Mouse (Mus musculus) kidney, embryonic 14.5 days (tissue): ENCODE data around the gene Olfr689. TPM values are rescaled to one million over a fixed set of nuclear protein-coding genes. Genes with fewer than 3 reads are reported as not detected.
"Not testable (repeated sequence)": the region's sequence is repeated elsewhere in the genome, so short reads cannot be mapped to it uniquely, and the experiment has no call there.

Experiments
- ATAC-seq: fragments of 200-750 bp; cut with Nextera tagmentation; 2 replicates; pipeline ENCODE4 v1.8.0; 2017; ENCODE audit warnings: moderate number of reproducible peaks, mild to moderate bottlenecking, moderate TSS enrichment, moderate library complexity; ENCODE audit not compliant: low FRiP score, low TSS enrichment
- H3K27ac ChIP-seq: fragments of 300-500 bp; sonication (generic); 2 replicates; pipeline ENCODE4 v1.5.1; 2014; ENCODE audit warnings: low read depth, mild to moderate bottlenecking, low read length, moderate library complexity, mixed read lengths
- H3K27me3 ChIP-seq: fragments of 300-500 bp; sonication (generic); 2 replicates; pipeline ENCODE4 v1.6.1; 2014; ENCODE audit warnings: mild to moderate bottlenecking, low read length; ENCODE audit not compliant: control insufficient read depth, insufficient read depth
- H3K36me3 ChIP-seq: fragments of 300-500 bp; sonication (generic); 2 replicates; pipeline ENCODE4 v1.6.1; 2014; ENCODE audit warnings: low read length, mixed read lengths; ENCODE audit not compliant: control insufficient read depth, insufficient read depth
- H3K4me1 ChIP-seq: fragments of 300-500 bp; sonication (generic); 2 replicates; pipeline ENCODE4 v1.6.1; 2014; ENCODE audit warnings: low read length, mixed read lengths; ENCODE audit not compliant: control insufficient read depth, insufficient read depth
- H3K4me2 ChIP-seq: fragments of 300-500 bp; sonication (generic); replicated peaks from 2 replicates; pipeline ENCODE4 v1.6.1; 2014; ENCODE audit warnings: low read depth, mild to moderate bottlenecking, low read length
- H3K4me3 ChIP-seq: fragments of 300-500 bp; sonication (generic); 2 replicates; pipeline ENCODE4 v1.5.1; 2014; ENCODE audit warnings: mild to moderate bottlenecking, low read length
- H3K9ac ChIP-seq: fragments of 300-500 bp; sonication (generic); 2 replicates; pipeline ENCODE4 v1.6.1; 2014; ENCODE audit warnings: low read depth, mild to moderate bottlenecking, low read length, moderate library complexity
- H3K9me3 ChIP-seq: fragments of 300-500 bp; sonication (generic); 2 replicates; pipeline ENCODE4 v1.6.1; 2016; ENCODE audit warnings: low read length; ENCODE audit not compliant: control insufficient read depth
- WGBS: fragments of 180-500 bp; shearing (Covaris S2); extraction: QIAGEN DNeasy Blood & Tissue Kit; methylation state at CpG from one replicate; pipeline ENCODE4 v1.1.7; 2014; 5-methylcytosine and 5-hydroxymethylcytosine counted together
- polyA plus RNA-seq: library from polyadenylated mRNA; unstranded; fragments of >200 nt; fragmentation: Nextera tagmentation; extraction: Ambion mirVana; gene quantifications from 2 replicates; pipeline ENCODE4 v1.2.1, GENCODE M21; 2014

Olfr689 gene
- polyA plus RNA-seq, 1 experiment from 2014 or later, result not detected

- not testable (repeated sequence) for H3K36me3 ChIP-seq, H3K4me3 ChIP-seq, H3K4me2 ChIP-seq, H3K27ac ChIP-seq, ATAC-seq, H3K9ac ChIP-seq, H3K9me3 ChIP-seq, H3K4me1 ChIP-seq, H3K27me3 ChIP-seq
- 97% methylated on average over 1 of the region's 2 CpGs for WGBS
These were observed 45.5 kb downstream of the Olfr689 start for GRCm38 (mm10) chr7:105356487-105356886.

GRCm38 (mm10) chr7:105361713-105362112, 50.7 kb downstream of the Olfr689 start:
- no peak for ATAC-seq

DNA sequence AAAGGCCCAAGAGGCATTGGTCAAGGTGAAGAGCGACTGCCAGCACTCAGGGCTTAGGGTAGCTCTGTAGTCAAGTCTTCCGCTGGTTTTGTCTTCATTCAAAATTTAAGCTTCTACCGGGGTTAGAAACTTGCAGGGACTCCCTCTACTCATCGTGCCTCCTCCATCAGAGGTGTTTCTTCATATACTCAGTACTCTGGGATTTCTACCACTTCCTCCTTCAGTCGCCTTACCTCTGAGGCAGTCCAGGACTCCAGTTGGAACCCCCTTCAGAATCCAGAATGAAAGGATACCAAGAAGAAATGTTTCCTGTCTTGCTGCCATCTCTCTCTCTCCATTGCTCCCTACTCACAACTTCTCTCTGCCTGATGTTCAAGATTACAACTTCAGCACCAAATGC, 56.3 kb downstream of the Olfr689 start:
- H3K27ac ChIP-seq, result no peak overlapping the region
- no peak for ATAC-seq
- H3K4me3 ChIP-seq, result no peak overlapping the region
- no peaks in the 10 kb centered on the region for H3K4me1 ChIP-seq
- 0 out of 2 replicates have a peak, but pooled peaks cover 2% of the 10 kb centered on the region for H3K36me3 ChIP-seq
- no peaks in the 10 kb centered on the region for H3K9me3 ChIP-seq
- H3K4me2 ChIP-seq, result no peak overlapping the region
- no peak overlapping the region for H3K9ac ChIP-seq
- 90% methylated on average over 5 of the region's 5 CpGs for WGBS
- no peaks in the 10 kb centered on the region for H3K27me3 ChIP-seq

More at GRCm38 (mm10) chr7:105361713-105362112, 50.7 kb downstream of the Olfr689 start:
- Histone ChIP-seq H3K9ac (no peak overlapping the region), H3K4me3 (no peak overlapping the region), H3K27ac (no peak overlapping the region), H3K4me1 (no peaks in the 10 kb centered on the region), H3K36me3 (no peaks in the 10 kb centered on the region), H3K27me3 (no peaks in the 10 kb centered on the region), H3K9me3 (no peaks in the 10 kb centered on the region), H3K4me2 (no peak overlapping the region)
- 81% methylated on average over 2 of the region's 2 CpGs for WGBS

GRCm38 (mm10) chr7:105367930-105368329, 57.0 kb downstream of the Olfr689 start, which contains the start of gene Olfr692:
Gene Olfr692, plus strand, starts transcription at chr7:105368230.
- ATAC-seq, result no peak
- H3K27ac ChIP-seq, result no peak within 1 kb of the TSS

GRCm38 (mm10) chr7:105368521-105368920, 57.6 kb downstream of the Olfr689 start:
- no peak overlapping the region for H3K27ac ChIP-seq
- H3K4me3 ChIP-seq, result no peak overlapping the region
- peaks cover 7% of the 10 kb centered on the region; the same call in 1 of the 2 replicates for H3K36me3 ChIP-seq
- H3K4me2 ChIP-seq, result no peak overlapping the region
- H3K9me3 ChIP-seq, result no peaks in the 10 kb centered on the region
- no peak overlapping the region for H3K9ac ChIP-seq
- H3K27me3 ChIP-seq, result no peaks in the 10 kb centered on the region
- no peak for ATAC-seq
- no peaks in the 10 kb centered on the region for H3K4me1 ChIP-seq
- 93% methylated on average over 4 of the region's 4 CpGs for WGBS

More at GRCm38 (mm10) chr7:105367930-105368329, 57.0 kb downstream of the Olfr689 start, which contains the start of gene Olfr692:
- H3K27me3 ChIP-seq, result no peaks in the 10 kb centered on the region
- no peak within 1 kb of the TSS for H3K4me2 ChIP-seq
- no peak within 1 kb of the TSS for H3K4me3 ChIP-seq
- H3K4me1 ChIP-seq, result no peaks in the 10 kb centered on the region
- H3K9me3 ChIP-seq, result no peaks in the 10 kb centered on the region
- 83% methylated on average over 1 of the region's 1 CpGs for WGBS
- H3K36me3 ChIP-seq, result peaks cover 5% of the 10 kb centered on the region; the same call in 1 of the 2 replicates
- H3K9ac ChIP-seq, result no peak within 1 kb of the TSS

Other genes starting within 250 kb of the Olfr689 start
- not detected in 2 replicates for gene Olfr678, start 246.7 kb upstream of the Olfr689 start, polyA plus RNA-seq
- gene Olfr679, start 230.0 kb upstream of the Olfr689 start, polyA plus RNA-seq, result not detected in 2 replicates
- not detected in 2 replicates for gene Olfr680-ps1, start 218.3 kb upstream of the Olfr689 start, polyA plus RNA-seq
- not detected in 2 replicates for gene Olfr681, start 194.3 kb upstream of the Olfr689 start, polyA plus RNA-seq
- not detected in 2 replicates for gene Olfr683, start 164.2 kb upstream of the Olfr689 start, polyA plus RNA-seq
- gene Olfr684, start 147.5 kb upstream of the Olfr689 start, polyA plus RNA-seq, result not detected in 2 replicates
- gene Olfr685, start 125.2 kb upstream of the Olfr689 start, polyA plus RNA-seq, result not detected in 2 replicates
- gene Olfr686, start 103.7 kb upstream of the Olfr689 start, polyA plus RNA-seq, result not detected in 2 replicates
- not detected in 2 replicates for gene Olfr688, start 23.1 kb upstream of the Olfr689 start, polyA plus RNA-seq
- not detected in 2 replicates for gene Olfr690, start 22.9 kb downstream of the Olfr689 start, polyA plus RNA-seq
- gene Olfr691, start 31.1 kb downstream of the Olfr689 start, polyA plus RNA-seq, result 0.13 TPM in 1 of 2 replicates, not detected in the other
- gene Olfr692, start 57.1 kb downstream of the Olfr689 start, polyA plus RNA-seq, result not detected in 2 replicates
- not detected in 2 replicates for gene Gm5901, start 63.9 kb downstream of the Olfr689 start, polyA plus RNA-seq
- gene Fam160a2, start 88.9 kb downstream of the Olfr689 start, polyA plus RNA-seq, result 30.9 and 43.6 TPM in 2 replicates
- not detected in 2 replicates for gene Cnga4, start 93.4 kb downstream of the Olfr689 start, polyA plus RNA-seq
- gene Cckbr, start 114.6 kb downstream of the Olfr689 start, polyA plus RNA-seq, result 0.56 and 0.58 TPM in 2 replicates
- 48.0 and 55.0 TPM in 2 replicates for gene Cavin3, start 171.1 kb downstream of the Olfr689 start, polyA plus RNA-seq
- 35.2 and 45.7 TPM in 2 replicates for gene Smpd1, start 243.2 kb downstream of the Olfr689 start, polyA plus RNA-seq